Mouse (Mus musculus): ENCODE results near the gene Arhgap36. TPM values are rescaled to one million over a fixed set of nuclear protein-coding genes. Genes with fewer than 3 reads are reported as not detected.

Arhgap36 gene
- total RNA-seq (2023) = not detected

GRCm38 (mm10) chrX:49463442-49463970 is at the start of gene Arhgap36:
Arhgap36 (plus strand) TSS chrX:49463945.

Other genes with a start within 250 kb of the Arhgap36 start
- gene Enox2, start 175.7 kb upstream of the Arhgap36 start, total RNA-seq (2023) = 13.2 TPM
- gene Olfr1320, start 208.4 kb downstream of the Arhgap36 start, total RNA-seq (2023) = not detected